Mouse (Mus musculus) brain, embryonic 18.5 days (tissue): ENCODE measurements at regions not wholly inside any gene's neighbourhood (a gene's known extent, or its start where the extent isn't known, plus 50 kb on each side); places are given as distances from the start of the nearest gene placed in this dataset.
"Not testable (repeated sequence)": the region's sequence is repeated elsewhere in the genome, so short reads cannot be mapped to it uniquely, and the experiment has no call there.

Source experiments
- DNase-seq: peaks from one replicate; pipeline ENCODE4 v3.0.0-alpha.2; 2012; ENCODE audit warnings: low read depth, low spot score

- no peak for DNase-seq
These were observed 52.1 kb upstream of the Map3k1 start for GRCm38 (mm10) chr13:111860931-111861330.

- DNase-seq = no peak
These were observed 53.5 kb upstream of the Map3k1 start for GRCm38 (mm10) chr13:111862316-111862715.

GRCm38 (mm10) chr13:111865956-111866355 lies 57.2 kb upstream of the Map3k1 start:
- DNase-seq = no peak

- no peak for DNase-seq
These were observed 58.5 kb upstream of the Map3k1 start for GRCm38 (mm10) chr13:111867261-111867660.

- peak; percentile 39 for DNase-seq
These were observed 59.3 kb upstream of the Map3k1 start for GRCm38 (mm10) chr13:111867763-111868725.

GRCm38 (mm10) chr13:111868947-111869346 lies 60.2 kb upstream of the Map3k1 start:
- DNase-seq = no peak

- no peak for DNase-seq
These were observed 61.1 kb upstream of the Map3k1 start for GRCm38 (mm10) chr13:111869771-111870437.

GRCm38 (mm10) chr13:111870505-111870904 lies 61.7 kb upstream of the Map3k1 start:
- DNase-seq = no peak

- DNase-seq = no peak
These were observed 63.0 kb upstream of the Map3k1 start for GRCm38 (mm10) chr13:111871672-111872410.

- no peak for DNase-seq
These were observed 65.5 kb upstream of the Map3k1 start for GRCm38 (mm10) chr13:111874330-111874729.

GRCm38 (mm10) chr13:111876404-111876803 lies 67.6 kb upstream of the Map3k1 start:
- no peak for DNase-seq

- no peak for DNase-seq
These were observed 68.1 kb upstream of the Map3k1 start for GRCm38 (mm10) chr13:111876847-111877246.

- not testable (repeated sequence) for DNase-seq
These were observed 75.2 kb upstream of the Map3k1 start for GRCm38 (mm10) chr13:111883768-111884566.

GRCm38 (mm10) chr13:111890792-111891191 lies 82.0 kb upstream of the Map3k1 start:
- no peak for DNase-seq

GRCm38 (mm10) chr13:111892141-111892540 lies 83.3 kb upstream of the Map3k1 start:
- no peak for DNase-seq

- DNase-seq = no peak
These were observed 84.5 kb upstream of the Map3k1 start for GRCm38 (mm10) chr13:111893221-111893713.

- DNase-seq = no peak
These were observed 86.1 kb upstream of the Map3k1 start for GRCm38 (mm10) chr13:111894804-111895478.

GRCm38 (mm10) chr13:111896279-111896678 lies 87.5 kb upstream of the Map3k1 start:
- no peak for DNase-seq

GRCm38 (mm10) chr13:111903361-111903760 lies 94.6 kb upstream of the Map3k1 start:
- DNase-seq = no peak

GRCm38 (mm10) chr13:111903931-111904330 lies 95.1 kb upstream of the Map3k1 start:
- no peak for DNase-seq
